Mouse (Mus musculus) adrenal gland, postnatal 4 days (tissue): ENCODE measurements around the gene Defa37. TPM values are rescaled to one million over a fixed set of nuclear protein-coding genes. Genes with fewer than 3 reads are reported as not detected.
"Not testable (repeated sequence)": the region's sequence is repeated elsewhere in the genome, so short reads cannot be mapped to it uniquely, and the experiment has no call there.

Source experiments
- DNase-seq, 2 experiments: peaks; one replicate each; pipeline ENCODE4 v3.0.0; 2021 to 2022; ENCODE audit warnings: low spot score in 2 of 2, mixed read lengths in 2 of 2
- long read RNA-seq, 2 experiments: library from polyadenylated mRNA; stranded (forward); transcript quantifications; one replicate each; pipeline ENCODE4 v2.0.0; 2021
- total RNA-seq, 2 experiments: library from RNA; stranded (reverse); gene quantifications; 2 replicates each; pipeline ENCODE4 v1.2.3; 2021

Defa37 gene
- total RNA-seq, result not detected
- long read RNA-seq, experiment 1, result 0 reads
- long read RNA-seq, experiment 2, result 0 reads

DNA sequence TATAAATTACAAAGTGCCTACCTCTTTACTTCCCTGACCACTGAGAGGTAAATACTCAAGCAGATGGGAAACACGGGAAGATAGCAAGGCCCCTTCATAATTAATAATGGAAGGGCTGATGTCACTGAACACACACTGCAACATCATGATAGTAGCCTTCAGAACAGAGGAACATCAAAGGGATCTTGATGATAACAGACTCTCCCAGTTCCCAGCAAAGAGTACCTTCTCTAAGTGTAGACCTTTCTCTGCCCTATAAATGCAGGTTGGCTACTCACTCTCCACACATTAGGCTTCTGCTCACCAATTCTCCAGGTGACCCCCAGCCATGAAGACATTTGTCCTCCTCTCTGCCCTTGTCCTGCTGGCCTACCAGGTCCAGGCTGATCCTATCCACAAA is at the start of gene Defa37:
TSS of gene Defa37 (plus strand) at position 301 of the 400 bp plus-strand sequence.
- not testable (repeated sequence) for DNase-seq

DNA sequence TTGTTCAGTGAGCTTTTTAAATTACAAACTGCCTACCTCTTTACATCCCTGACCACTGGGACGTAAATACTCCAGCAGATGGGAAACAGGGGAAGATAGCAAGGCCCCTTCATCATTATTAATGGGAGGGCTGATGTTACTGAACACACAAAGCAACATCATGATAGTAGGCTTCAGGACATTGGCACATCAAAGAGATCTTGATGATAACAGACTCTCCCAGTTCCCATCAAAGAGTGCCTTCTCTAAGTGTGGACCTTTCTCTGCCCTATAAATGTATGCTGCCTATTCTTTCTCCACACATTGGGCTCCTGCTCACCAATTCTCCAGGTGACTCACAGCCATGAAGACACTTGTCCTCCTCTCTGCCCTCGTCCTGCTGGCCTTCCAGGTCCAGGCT is 36.5 kb upstream of the Defa37 start, which contains the start of gene Defa32:
TSS of gene Defa32 (plus strand) at position 301 of the 400 bp plus-strand sequence.
- not testable (repeated sequence) for DNase-seq

DNA sequence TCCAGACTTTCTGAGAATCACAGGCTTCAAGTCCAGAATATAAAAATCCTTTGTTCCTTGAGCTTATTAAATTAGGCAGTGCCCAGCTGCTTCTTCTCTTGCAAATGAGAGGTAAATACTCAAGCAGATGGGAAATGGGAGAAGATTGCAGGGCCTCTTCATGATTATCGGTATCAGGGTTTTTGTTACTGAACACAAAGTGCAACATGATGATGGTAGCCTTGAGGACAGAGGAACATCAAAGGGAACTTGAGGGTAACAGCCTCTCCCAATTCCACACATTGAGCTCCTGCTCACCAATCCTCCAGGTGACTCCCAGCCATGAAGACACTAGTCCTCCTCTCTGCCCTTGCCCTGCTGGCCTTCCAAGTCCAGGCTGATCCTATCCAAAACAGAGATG is 17.5 kb downstream of the Defa37 start, which contains the start of gene Defa28:
TSS of gene Defa28 (plus strand) at position 301 of the 400 bp plus-strand sequence.
- DNase-seq, result not testable (repeated sequence)

DNA sequence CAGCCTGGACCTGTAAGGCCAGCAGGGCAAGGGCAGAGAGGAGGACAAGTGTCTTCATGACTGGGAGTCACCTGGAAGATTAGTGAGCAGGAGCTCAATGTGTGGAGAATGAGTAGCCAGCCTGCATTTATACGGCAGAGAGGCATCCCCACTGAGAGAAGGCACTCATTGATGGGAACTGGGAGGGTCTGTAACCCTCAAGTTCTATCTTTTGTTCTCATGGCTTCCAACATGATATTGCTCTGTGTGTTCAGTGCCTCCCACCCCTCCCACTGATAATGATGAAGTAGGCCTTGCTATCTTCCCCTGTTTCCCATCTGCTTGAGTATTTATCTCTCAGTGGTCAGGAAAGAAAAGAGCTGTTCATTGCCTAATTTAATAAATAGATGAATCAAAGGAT is 29.2 kb downstream of the Defa37 start, which contains the start of gene Gm7861:
TSS of gene Gm7861 (minus strand) at position 101 of the 400 bp plus-strand sequence.
- DNase-seq, result not testable (repeated sequence)

Other genes with a start within 250 kb of the Defa37 start
- not detected for gene Defa27, start 249.8 kb upstream of the Defa37 start, total RNA-seq
- not detected for gene Defa29, start 238.4 kb upstream of the Defa37 start, total RNA-seq
- gene Defa2, start 186.9 kb upstream of the Defa37 start, total RNA-seq, result not detected
- gene Defa33, start 173.6 kb upstream of the Defa37 start, total RNA-seq, result not detected
- not detected for gene Defa36, start 138.0 kb upstream of the Defa37 start, total RNA-seq
- not detected for gene Gm7849, start 108.8 kb upstream of the Defa37 start, total RNA-seq
- not detected for gene Defa20, start 56.1 kb upstream of the Defa37 start, total RNA-seq
- gene Defa32, start 36.4 kb upstream of the Defa37 start, total RNA-seq, result not detected
- not detected for gene Defa28, start 17.6 kb downstream of the Defa37 start, total RNA-seq
- not detected for gene Gm7861, start 29.1 kb downstream of the Defa37 start, total RNA-seq
- gene Defa26, start 52.8 kb downstream of the Defa37 start, total RNA-seq, result not detected
- not detected for gene Defa17, start 90.4 kb downstream of the Defa37 start, total RNA-seq
- gene Defa34, start 100.4 kb downstream of the Defa37 start, total RNA-seq, result not detected
- gene AY761184, start 138.3 kb downstream of the Defa37 start, total RNA-seq, result not detected
- not detected for gene Defa24, start 169.1 kb downstream of the Defa37 start, total RNA-seq